Mouse (Mus musculus): ENCODE results near the gene Lefty1. TPM values are rescaled to one million over a fixed set of nuclear protein-coding genes. Genes with fewer than 3 reads are reported as not detected.
"Not testable (repeated sequence)": the region's sequence is repeated elsewhere in the genome, so short reads cannot be mapped to it uniquely, and the experiment has no call there.

Gene Lefty1
- total RNA-seq, 2 experiments from 2014 or later, result 0.21 to 0.91 TPM

DNA sequence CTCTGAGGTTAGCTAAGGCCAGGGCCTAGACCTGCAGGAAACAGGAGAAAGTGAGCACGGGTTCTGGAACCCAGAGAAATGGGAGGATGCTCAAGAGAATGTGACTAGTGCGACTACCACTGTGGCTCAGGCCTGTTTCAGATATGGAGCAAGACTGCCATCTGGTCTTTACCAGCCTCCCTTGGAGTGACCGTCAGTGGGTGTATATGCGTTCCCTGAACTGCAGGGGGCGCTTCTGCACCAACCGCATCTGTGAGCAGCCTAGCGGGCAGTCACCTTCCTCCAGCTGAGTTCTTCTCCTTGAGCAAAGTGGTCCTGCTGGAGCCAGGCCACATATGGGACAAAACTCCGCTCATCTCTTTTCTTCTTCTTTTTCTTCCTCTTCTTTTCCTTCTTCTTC, 15.1 kb upstream of the Lefty1 start:
- no peak for DNase-seq (ENCODE audit: low spot score in 2 of 2)

DNA sequence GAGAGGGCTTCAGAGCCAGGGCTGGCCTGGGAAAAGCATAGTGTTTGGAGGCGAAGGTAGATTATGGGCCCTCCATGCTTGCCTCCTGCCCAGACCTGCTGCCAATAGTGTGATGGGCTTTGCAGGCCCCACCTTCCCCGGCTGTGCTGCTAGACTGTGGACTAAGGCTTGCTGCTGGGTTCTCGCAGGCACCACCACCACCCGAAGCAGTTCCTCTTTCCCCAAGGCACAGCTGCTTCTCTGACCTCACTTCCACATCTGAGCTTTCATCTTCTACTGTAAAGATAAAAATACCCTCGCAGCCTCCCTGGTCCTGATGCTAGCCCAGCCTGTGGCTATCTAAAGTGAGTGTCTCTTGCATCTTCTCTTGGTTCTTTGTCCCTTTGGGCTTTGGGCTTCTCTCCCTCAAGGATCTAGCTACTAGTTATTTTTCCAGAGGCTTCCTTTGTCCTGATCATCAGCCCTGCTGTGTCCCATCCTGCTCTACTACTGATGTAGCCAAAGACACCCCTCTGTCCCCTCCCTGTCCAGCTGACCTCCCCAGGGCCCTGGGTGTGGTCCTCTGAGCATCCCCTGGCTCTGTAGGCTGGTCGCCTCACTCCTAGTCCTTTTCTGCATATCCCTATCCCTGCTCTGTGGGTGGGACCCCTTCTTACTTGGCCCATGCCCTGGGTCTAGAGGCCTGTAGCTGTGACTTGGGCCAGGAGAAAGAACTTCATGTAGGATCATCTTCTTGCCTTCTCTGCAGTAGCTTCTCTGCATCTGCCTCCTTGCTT, 12.4 kb upstream of the Lefty1 start:
- DNase-seq (ENCODE audit: low spot score in 2 of 2), result no peak

DNA sequence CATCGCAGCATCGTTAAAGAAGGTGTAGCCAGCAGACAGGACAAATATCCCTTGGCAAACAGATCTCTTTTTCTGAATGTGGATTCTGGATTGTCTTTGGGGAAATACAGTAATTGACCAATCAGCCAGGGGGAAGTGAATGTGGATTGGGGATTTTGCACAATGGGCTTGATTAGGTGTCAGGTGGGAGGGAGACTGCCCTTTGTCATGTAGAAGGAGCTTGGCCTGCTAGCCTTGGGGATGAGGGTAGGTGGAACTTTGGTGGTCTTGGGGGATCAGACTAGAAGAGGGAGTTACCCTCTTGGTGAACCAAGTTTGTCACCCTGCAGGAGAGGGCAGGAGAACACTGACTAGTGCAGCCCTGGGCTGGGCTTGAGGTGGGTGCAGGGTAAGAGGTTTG, 10.1 kb upstream of the Lefty1 start:
- no peak for DNase-seq (ENCODE audit: low spot score in 2 of 2)

DNA sequence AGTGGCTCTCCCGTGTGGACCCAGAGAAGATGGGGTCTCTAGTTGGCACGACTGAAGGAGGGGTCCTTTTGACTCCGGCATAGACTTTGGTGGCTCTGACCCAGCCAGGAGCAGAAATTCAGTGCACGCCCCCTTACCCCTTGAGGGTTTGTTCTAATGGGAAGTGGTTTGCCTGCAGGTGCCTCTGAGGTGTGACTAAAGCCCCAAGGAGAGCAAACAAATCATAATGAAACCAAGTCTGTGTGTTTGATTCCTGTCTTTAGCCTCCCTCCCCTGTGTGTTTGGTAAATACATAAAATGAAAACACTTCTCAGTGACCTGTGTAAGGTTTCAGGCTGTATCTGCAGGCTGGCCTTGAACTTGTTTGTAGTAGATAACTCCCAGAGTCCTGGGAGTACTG, 8.5 kb upstream of the Lefty1 start:
- DNase-seq (ENCODE audit: low spot score in 2 of 2), result no peak

DNA sequence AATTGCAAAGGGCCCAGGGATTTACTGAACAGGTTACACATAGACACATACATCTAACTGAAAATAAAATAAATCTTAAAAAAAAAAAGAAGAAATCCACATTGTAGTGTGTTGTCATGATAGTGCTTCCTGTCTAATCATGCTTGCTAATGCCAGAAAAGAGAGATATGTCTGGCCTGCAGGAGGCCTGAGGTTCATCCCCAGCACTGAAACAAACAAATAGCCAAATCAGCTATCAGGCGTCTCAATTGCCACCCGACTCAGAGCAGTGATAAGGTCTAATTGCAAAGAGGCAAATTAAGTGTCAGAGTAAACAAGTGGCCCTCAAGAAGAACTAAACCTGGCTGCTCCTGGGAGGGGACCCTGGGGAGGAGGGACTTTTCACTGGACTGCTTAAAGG, 5.2 kb upstream of the Lefty1 start:
- DNase-seq (ENCODE audit: low spot score in 2 of 2), result no peak

DNA sequence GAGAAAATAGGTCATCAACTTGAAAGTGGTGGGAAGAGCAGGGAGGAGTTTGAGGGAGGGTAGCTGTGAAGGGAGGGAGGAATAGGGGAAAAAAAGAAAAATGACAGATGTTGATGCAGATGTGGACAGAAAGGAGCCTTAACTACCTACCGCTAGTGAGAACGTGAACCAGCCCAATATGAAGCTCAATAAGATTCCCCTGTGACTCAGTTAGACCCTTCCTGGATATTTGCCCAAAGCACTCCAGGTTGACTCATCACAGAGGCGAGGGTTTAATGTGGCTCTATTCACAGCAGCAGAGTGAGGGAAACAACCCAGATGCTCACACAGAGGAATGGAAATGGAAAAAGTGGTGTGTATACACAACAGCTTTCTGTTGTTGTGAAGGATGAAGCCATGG, 3.7 kb upstream of the Lefty1 start:
- no peak for DNase-seq (ENCODE audit: low spot score in 2 of 2)

DNA sequence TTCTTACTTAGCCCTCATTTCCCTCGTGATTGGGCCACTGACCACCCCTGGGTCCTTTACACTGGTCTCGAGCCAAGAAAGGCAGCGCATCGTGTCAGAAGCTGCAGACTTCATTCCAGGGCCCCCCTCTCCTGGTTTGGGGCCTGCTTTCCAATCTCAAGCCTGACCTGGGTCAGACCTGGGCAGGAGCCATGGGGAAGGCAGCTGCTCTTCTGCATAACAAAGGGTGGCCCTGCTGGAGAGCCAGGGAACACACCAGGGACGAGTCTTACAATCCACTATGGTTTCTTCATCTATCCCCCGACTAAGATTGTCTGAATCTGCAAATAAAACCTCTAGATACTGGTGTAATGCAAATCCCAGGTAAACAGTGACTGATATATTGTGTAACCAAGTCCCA, 1.2 kb upstream of the Lefty1 start:
- no peak for DNase-seq (ENCODE audit: low spot score in 2 of 2)

DNA sequence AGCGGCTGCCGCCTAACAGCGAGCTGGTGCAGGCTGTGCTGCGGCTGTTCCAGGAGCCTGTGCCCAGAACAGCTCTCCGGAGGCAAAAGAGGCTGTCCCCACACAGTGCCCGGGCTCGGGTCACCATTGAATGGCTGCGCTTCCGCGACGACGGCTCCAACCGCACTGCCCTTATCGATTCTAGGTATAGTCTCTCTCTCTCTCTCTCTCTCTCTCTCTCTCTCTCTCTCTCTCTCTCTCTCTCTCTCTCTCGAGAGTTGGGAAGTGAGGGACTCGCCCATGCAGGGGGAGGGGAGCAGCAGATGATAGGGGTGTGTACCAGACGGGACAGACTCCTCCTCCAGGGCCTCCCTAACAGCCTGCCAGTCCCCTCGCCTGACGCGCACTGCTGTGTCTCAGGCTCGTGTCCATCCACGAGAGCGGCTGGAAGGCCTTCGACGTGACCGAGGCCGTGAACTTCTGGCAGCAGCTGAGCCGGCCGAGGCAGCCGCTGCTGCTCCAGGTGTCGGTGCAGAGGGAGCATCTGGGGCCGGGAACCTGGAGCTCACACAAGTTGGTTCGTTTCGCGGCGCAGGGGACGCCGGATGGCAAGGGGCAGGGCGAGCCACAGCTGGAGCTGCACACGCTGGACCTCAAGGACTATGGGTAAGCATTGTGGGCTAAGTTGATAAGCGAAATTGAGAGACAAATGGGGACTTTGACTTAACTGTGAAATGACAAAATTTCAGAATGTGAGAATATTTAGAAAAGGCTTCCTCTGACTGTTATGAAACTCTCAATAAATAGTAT, 2.0 kb downstream of the Lefty1 start:
- not testable (repeated sequence) for DNase-seq (ENCODE audit: low spot score in 2 of 2)

DNA sequence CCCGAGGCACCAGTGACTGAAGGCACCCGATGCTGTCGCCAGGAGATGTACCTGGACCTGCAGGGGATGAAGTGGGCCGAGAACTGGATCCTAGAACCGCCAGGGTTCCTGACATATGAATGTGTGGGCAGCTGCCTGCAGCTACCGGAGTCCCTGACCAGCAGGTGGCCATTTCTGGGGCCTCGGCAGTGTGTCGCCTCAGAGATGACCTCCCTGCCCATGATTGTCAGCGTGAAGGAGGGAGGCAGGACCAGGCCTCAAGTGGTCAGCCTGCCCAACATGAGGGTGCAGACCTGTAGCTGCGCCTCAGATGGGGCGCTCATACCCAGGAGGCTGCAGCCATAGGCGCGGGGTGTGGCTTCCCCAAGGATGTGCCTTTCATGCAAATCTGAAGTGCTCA, 2.8 kb downstream of the Lefty1 start:
- not testable (repeated sequence) for DNase-seq (ENCODE audit: low spot score in 2 of 2)

DNA sequence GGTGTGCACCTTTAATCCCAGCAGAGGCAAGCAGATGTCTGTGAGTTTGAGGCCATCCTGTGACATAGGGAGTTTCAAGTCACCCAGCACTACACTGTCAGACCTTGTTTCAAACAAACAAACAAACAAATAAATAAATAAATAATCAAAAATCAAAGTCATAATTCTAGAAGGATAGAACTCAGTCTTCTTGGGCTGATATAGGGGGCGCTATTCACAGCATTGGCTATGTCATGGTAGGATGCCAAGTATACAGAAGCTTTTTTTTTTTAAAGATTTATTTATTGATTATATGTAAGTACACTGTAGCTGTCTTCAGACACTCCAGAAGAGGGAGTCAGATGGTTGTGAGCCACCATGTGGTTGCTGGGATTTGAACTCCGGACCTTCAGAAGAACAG, 4.0 kb downstream of the Lefty1 start:
- DNase-seq (ENCODE audit: low spot score in 2 of 2), result not testable (repeated sequence)

DNA sequence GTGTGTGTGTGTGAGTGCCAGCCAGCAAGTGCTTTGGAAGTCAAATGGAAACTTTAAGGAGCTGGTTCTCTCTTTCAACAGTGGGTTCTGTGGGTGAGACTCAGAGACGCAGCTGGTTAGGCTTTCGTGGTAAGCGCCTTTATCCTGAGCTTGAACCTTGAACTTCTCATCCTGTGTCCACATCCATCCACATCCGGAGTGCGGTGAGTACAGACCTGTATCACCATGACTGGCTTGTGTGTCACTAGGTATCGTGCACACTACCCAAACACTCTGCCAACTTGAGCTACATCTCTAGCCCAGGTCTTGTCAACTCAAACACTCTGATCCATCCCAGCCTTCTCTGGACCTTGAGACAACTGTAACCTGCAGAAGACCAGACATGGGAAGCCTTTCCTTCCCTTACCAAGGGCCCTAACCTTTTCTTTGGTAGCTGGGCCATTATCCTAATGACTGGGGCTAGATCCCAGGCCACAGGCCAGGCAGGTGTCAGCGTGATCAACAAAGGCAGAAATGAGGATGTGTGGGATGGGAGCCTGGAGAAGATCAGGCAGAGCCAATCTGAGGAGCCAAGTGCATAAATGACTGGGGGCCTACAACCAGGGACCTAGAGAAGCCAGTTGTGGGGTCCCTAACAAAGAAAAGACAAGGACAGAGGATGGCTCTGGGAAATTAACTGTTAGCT, 6.1 kb downstream of the Lefty1 start:
- no peak for DNase-seq (ENCODE audit: low spot score in 2 of 2)

DNA sequence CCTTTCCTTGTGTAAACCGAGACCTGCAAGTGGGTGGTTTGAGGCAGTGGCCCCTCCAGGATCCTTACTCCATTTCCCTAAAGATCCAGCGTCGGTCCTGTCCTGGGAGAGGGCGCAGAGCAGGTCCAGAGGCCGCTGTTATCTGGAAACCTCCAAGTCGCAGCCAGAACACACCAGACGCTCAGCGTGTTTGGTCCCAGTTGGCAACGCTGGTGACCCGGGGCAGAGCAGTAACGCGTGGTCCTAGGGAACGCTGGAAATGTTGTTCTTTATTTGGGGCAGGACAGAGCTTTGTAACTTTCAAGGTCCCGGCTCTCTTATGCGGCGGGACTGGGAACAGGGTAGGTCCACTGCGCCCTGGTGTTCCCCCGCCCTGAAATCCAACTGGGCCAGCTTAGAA, 6.9 kb downstream of the Lefty1 start:
- no peak for DNase-seq (ENCODE audit: low spot score in 2 of 2)

DNA sequence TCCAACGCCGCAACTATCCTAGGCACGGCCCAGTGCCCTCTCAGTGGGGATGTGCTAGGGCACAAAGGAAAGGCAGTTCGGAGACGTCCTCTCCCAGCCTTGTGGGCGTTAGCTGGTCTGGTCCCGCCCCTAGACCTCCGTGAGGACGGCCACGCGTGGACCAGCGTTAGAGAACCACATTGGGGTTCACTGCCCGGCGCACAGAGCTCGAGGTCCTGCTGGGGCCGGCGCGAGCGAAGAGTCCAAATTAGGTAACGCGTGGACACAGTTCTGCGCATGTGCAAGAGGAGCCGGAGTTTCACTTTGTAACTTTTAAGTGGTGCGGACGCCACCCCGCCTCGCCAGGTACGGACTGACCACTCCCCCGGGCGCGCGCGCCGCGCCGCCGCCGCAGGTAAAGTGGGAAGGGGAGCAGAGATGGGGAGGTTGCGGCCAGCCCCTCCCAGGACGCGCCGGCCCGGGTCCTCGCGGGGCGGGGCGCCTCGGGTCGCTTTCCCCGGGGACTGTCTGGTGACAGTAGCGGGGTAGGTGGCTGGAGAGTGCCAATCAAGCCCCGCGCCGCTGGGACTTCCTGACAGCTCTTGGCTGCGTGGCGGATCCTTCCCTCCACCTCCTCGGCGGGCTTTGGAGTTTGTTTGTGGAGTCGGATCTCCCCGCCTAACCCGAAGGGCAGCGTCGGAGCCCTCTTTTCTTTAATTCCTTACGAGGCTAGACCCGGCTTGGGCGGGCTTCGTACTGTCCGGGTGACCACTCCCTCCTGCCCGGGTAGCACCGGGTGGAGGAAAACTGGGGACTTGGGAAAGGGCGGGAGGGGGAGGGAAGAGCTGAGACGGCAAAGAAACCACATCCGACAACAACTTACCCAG, 7.6 kb downstream of the Lefty1 start, which contains the start of gene Tmem63a:
Tmem63a (plus strand) TSS at position 179 of the 866 bp plus-strand sequence.
- peak; percentile 24 to 29 for DNase-seq (ENCODE audit: low spot score in 2 of 2)

DNA sequence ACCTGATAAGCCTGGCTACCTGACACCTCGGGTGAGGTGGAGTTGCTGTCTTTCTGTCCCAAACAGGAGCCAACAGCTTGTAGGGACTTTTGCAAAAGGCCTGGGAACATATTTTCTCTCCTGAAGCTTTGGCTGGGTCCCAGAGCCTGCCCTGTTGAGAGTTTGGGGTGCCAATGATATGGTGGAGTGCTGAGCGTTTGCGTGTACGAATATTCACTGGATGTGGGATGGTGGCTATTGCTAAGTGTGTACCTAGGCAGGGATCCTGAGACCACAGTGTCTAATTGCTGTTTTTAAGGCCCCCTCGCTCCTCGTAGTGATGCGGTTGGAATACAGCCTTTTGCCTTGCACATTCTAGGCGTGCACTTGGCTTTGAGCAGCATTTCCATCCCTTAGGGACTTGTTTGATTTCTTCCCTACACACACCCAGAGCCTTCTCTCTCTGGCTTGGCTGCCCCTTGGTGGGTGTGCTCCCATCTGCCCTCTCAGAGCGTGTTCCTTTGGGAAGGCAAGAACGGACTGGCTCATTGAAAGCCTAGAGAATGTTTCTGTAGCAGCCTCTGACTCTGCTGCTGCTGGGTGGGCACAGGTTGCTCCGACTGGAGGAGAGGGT, 8.3 kb downstream of the Lefty1 start:
- no peak for DNase-seq (ENCODE audit: low spot score in 2 of 2)

DNA sequence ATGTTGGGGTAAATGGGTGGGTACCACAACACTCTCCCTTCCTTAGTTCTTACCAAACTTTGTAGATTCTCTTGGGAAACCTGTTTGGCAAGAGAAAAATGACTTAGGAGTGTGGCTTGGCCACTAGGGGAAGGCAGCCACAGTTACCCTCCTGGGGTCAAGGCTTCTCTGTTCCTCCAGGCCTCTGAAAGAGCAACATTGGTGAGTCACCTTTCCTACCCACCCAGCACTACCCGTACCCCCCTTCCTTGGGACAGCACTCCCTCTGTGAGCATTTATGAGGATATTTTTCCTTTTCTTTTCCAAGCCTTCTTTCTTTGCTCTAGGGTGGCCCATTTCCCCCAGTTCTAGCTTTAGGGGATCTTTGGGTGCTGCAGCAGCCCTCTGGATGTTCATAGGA, 9.1 kb downstream of the Lefty1 start:
- DNase-seq (ENCODE audit: low spot score in 2 of 2), result no peak

DNA sequence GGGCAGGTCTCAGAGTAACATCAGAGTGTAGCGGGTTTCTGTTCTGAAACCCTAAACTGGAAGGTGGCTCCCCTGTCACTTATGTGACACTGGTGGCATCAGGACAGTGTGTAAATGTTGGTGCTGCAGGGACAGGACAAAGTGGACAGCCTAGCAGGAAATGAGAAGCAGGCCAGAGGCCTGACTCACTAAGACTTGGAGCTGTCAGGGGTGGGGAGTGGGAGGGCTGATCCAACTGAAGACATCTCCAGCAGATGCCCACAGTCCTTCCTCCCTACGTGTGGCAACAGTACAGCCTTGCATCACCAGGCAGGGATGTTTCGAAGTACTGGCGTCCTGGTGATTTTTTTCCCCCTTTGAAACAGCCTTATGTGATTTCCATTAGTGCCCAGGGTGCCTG, 9.7 kb downstream of the Lefty1 start:
- no peak for DNase-seq (ENCODE audit: low spot score in 2 of 2)

DNA sequence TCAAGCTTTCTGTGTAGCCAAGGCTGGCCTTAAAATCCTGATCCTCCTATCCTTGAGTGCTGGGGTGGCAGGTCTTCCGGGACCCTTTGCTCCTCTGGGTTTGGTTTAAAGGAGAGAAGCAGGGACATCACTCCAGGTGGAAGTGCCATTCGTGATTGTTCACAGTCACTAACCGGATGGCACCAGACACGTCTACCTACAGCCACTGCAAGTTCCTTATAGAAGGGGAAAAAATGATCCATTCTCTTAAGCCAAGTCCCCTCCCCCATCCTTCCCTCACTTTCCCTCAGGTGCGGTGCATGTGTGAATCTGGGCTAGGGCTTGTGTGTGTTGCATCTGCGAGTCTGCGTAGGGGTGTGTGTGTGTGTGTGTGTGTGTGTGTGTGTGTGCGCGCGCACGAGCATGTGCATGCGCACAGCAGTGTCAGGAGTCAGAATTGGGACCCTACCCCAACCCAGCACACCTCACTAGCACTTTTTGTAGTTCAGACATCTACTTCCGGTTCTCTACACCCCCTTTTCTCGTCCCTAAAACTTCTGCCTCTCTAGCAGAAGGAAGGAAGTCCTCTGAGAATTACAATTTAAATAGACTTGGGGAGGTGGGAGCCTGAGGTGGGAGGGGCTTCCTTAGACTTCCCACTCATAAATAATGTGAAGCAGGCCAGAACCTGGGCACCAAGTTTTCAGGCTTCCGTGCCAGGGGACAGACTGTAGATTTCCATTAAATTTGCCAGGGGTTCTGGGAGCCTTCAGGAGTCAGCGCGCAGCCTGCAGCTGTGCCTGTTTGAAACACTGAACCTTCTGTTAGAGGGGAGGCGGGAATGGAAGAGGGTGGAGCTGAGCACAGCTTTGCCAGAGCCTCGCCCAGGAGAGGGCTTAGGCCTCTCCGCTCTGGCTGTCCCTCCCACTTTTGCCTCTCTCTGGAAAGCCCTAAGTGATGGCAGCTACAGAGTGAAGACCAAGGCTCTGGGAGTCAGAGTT, 10.5 kb downstream of the Lefty1 start:
- DNase-seq (ENCODE audit: low spot score in 2 of 2), result peak in 1 of 2 experiments; percentile 25

DNA sequence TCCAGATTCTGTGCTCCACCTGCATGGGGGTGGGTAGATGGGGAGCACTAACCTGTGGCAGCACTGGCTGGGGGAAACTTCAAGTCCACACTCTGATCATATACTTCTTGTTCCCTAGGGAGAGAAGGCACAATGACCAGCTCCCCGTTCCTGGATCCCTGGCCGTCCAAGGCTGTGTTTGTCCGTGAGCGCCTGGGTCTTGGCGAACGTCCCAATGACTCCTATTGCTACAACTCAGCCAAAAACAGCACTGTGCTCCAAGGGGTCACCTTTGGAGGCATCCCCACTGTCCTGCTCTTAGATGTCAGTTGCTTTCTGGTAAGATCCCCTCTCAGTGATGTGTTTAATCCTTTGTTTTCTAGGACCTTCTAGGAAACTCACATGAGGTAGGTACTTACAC, 11.6 kb downstream of the Lefty1 start:
- no peak for DNase-seq (ENCODE audit: low spot score in 2 of 2)

DNA sequence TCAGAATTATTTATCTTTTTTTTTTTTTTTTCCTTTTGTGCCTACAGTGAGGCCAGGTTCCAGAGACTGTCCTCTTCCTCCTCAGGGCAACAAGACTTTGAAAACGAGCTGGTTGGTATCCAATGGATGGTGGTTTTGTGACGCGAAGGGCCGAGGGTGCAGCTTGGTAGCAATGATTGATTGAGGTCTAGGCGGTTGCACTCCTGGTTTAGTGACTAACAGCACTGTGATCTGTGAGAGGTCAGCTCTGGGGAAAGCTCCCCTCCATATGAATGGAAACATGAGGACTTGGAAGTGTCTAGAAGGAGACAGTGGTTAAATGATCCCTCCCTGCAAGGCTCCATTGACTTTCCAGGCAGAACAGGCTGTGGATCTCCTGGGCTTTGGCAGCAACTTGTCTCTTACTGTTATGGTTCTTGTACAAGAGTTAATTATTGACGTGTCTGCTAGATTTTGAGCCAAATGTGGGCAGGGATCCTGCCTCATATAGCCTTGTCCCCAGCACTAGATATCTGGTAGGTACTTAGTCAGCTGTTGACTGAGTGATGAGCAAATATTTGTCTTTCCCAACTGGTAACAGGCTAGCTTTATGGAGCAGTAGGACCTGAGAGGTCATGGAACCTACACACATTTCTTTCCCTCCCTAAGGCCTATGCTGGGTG, 17.4 kb downstream of the Lefty1 start:
- DNase-seq (ENCODE audit: low spot score in 2 of 2), result no peak

All from left cerebral cortex, adult 18-20 months (tissue).